Mouse (Mus musculus) urinary bladder, adult 2 months (tissue): ENCODE results near the gene Gm20878. TPM values are rescaled to one million over a fixed set of nuclear protein-coding genes. Genes with fewer than 3 reads are reported as not detected.
"Not testable (repeated sequence)": the region's sequence is repeated elsewhere in the genome, so short reads cannot be mapped to it uniquely, and the experiment has no call there.

Experiments used
- DNase-seq: peaks from one replicate; pipeline ENCODE4 v3.0.0; 2022; ENCODE audit warnings: low spot score
- polyA plus RNA-seq: library from polyadenylated mRNA; depleted of rRNA; stranded (reverse); fragments of >200 nt; gene quantifications from 2 replicates; pipeline ENCODE4 v1.2.3, GENCODE M21; 2012; rRNA removed

Gene Gm20878
- polyA plus RNA-seq = 2.1 and 3.3 TPM in 2 replicates

GRCm38 (mm10) chr4:41941272-41941671 is at the start of gene Gm20878:
Gene Gm20878 (plus strand): TSS chr4:41941572.
- DNase-seq = not testable (repeated sequence)

DNA sequence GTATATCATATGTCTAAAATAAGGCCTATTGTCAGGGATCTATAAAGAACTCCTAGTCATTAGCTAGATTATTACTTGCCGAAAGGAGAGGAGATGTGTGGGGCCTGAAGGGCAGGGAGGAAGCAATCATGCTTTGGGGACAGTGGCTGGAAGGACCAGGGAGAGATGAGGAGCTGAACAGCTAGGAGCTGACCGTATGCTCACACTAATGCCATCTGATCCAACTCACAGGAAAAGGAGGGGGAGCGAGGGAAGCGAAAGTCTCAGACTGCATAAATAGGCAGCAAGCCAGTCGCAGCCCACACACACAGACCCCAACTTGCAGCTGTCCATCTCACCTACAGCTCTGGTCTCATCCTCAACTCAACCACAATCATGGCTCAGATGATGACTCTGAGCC is 38.1 kb upstream of the Gm20878 start, which contains the start of gene Gm21541:
Gm21541 (plus strand) TSS at position 301 of the 400 bp plus-strand sequence.
- DNase-seq = not testable (repeated sequence)

GRCm38 (mm10) chr4:41965758-41966157 is 24.4 kb downstream of the Gm20878 start, which contains the start of gene Fam205a4:
Gene Fam205a4 (plus strand): TSS chr4:41966058.
- not testable (repeated sequence) for DNase-seq

Other genes starting within 250 kb of the Gm20878 start
- 28.6 and 49.0 TPM in 2 replicates for gene Cntfr, start 244.5 kb upstream of the Gm20878 start, polyA plus RNA-seq
- 77.4 and 78.3 TPM in 2 replicates for gene Il11ra1, start 241.6 kb upstream of the Gm20878 start, polyA plus RNA-seq
- gene Rpp25l, start 228.0 kb upstream of the Gm20878 start, polyA plus RNA-seq = 32.6 and 40.5 TPM in 2 replicates
- gene Dctn3, start 218.4 kb upstream of the Gm20878 start, polyA plus RNA-seq = 68.8 and 98.7 TPM in 2 replicates
- gene Arid3c, start 210.4 kb upstream of the Gm20878 start, polyA plus RNA-seq = 1.3 and 1.9 TPM in 2 replicates
- gene Galt, start 186.3 kb upstream of the Gm20878 start, polyA plus RNA-seq = 64.7 and 65.2 TPM in 2 replicates
- 79.7 and 81.4 TPM in 2 replicates for gene Sigmar1, start 185.4 kb upstream of the Gm20878 start, polyA plus RNA-seq
- gene Ccl27a, start 167.3 kb upstream of the Gm20878 start, polyA plus RNA-seq = 38.0 and 44.4 TPM in 2 replicates
- gene Gm21541, start 38.0 kb upstream of the Gm20878 start, polyA plus RNA-seq = 6.6 and 36.4 TPM in 2 replicates
- 0.60 and 0.65 TPM in 2 replicates for gene Fam205a4, start 24.5 kb downstream of the Gm20878 start, polyA plus RNA-seq
- 0.07 and 0.15 TPM in 2 replicates for gene Gm21093, start 93.2 kb downstream of the Gm20878 start, polyA plus RNA-seq
- gene Gm3893, start 149.6 kb downstream of the Gm20878 start, polyA plus RNA-seq = not detected in 2 replicates
- not detected in 2 replicates for gene Gm13304, start 173.2 kb downstream of the Gm20878 start, polyA plus RNA-seq
- gene Gm13306, start 211.9 kb downstream of the Gm20878 start, polyA plus RNA-seq = 0.55 and 0.56 TPM in 2 replicates
- 0.67 and 0.75 TPM in 2 replicates for gene Gm13305, start 227.0 kb downstream of the Gm20878 start, polyA plus RNA-seq